11 mouse cellular contexts compared by ENCODE assay signal in genomic region chr11:4661324-4661723, GRCm38 (mm10). TPM values are rescaled to one million over a fixed set of nuclear protein-coding genes. Genes with fewer than 3 reads are reported as not detected.
A peak's percentile ranks its signal among the peaks of the same experiment; 100 is the strongest.
DNase-seq lines count a peak whose midpoint lies in the region; ATAC-seq lines count a peak whose summit lies in the region.
"Had no signal": no experiment of that assay in that cellular context is flagged by ENCODE, and none has a peak within 500 bp of the region (broad histone marks: within the 10 kb centered on the region; RNA-seq: fewer than 3 reads in every experiment).

No protein-coding gene starts in this region.

- H3K9ac ChIP-seq in forebrain, embryonic 13.5 days, result no peak overlapping the region
- no peak overlapping the region for H3K9ac ChIP-seq in lung, embryonic 16.5 days (ENCODE audit: low read length)
- no peak overlapping the region for H3K9ac ChIP-seq in neural tube, embryonic 15.5 days (replicated peaks)
- H3K9ac ChIP-seq in hindbrain, embryonic 12.5 days, result no peak overlapping the region
- H3K9ac ChIP-seq: midbrain, embryonic 13.5 days had no signal

- H3K27ac ChIP-seq in forebrain, embryonic 13.5 days, result 0 out of 2 replicates have a peak overlapping the region, but pooled peaks have one; percentile 20
- no peak overlapping the region for H3K27ac ChIP-seq in forebrain, embryonic 10.5 days
- no peak overlapping the region; the same call in 1 of the 2 replicates for H3K27ac ChIP-seq in lung, embryonic 16.5 days (ENCODE audit: low read length)
- H3K27ac ChIP-seq in neural tube, embryonic 15.5 days (replicated peaks), result 0 out of 2 replicates have a peak overlapping the region, but pooled peaks have one; percentile 9
- H3K27ac ChIP-seq in hindbrain, embryonic 12.5 days, result no peak overlapping the region
- H3K27ac ChIP-seq: hindbrain, postnatal 0 days; midbrain, embryonic 13.5 days had no signal

- no peaks in the 10 kb centered on the region for H3K27me3 ChIP-seq in forebrain, embryonic 13.5 days
- no peaks in the 10 kb centered on the region for H3K27me3 ChIP-seq in forebrain, embryonic 10.5 days (ENCODE audit: poor library complexity, severe bottlenecking)
- no peaks in the 10 kb centered on the region for H3K27me3 ChIP-seq in lung, embryonic 16.5 days (ENCODE audit: control insufficient read depth, insufficient read depth, low read depth, low read length)
- no peaks in the 10 kb centered on the region for H3K27me3 ChIP-seq in neural tube, embryonic 15.5 days (replicated peaks)
- no peaks in the 10 kb centered on the region for H3K27me3 ChIP-seq in hindbrain, embryonic 12.5 days
- H3K27me3 ChIP-seq: midbrain, embryonic 13.5 days had no signal

- WGBS in forebrain, embryonic 13.5 days, result 89% methylated on average over 4 of the region's 4 CpGs
- WGBS in forebrain, embryonic 10.5 days, result 95% methylated on average over 4 of the region's 4 CpGs
- 86% methylated on average over 4 of the region's 4 CpGs for WGBS in lung, embryonic 16.5 days
- 90% methylated on average over 4 of the region's 4 CpGs for WGBS in neural tube, embryonic 15.5 days
- 93% methylated on average over 4 of the region's 4 CpGs for WGBS in hindbrain, embryonic 12.5 days

- DNase-seq in forebrain, embryonic 10.5 days (ENCODE audit: extremely low spot score, low spot score), result no peak
- DNase-seq in lung, postnatal 10 days, result no peak

- peaks cover 62% of the 10 kb centered on the region for H3K36me3 ChIP-seq in forebrain, embryonic 13.5 days (ENCODE audit: poor library complexity, severe bottlenecking)
- H3K36me3 ChIP-seq in forebrain, embryonic 10.5 days (replicated peaks), result peaks cover 84% of the 10 kb centered on the region
- peaks cover 13% of the 10 kb centered on the region for H3K36me3 ChIP-seq in lung, embryonic 16.5 days (ENCODE audit: control insufficient read depth, insufficient read depth, low read length)
- peaks cover 47% of the 10 kb centered on the region for H3K36me3 ChIP-seq in neural tube, embryonic 15.5 days
- peaks cover 48% of the 10 kb centered on the region for H3K36me3 ChIP-seq in hindbrain, embryonic 12.5 days

- no peaks in the 10 kb centered on the region for H3K9me3 ChIP-seq in forebrain, embryonic 13.5 days (replicated peaks)
- H3K9me3 ChIP-seq in forebrain, embryonic 10.5 days, result no peaks in the 10 kb centered on the region
- H3K9me3 ChIP-seq in lung, embryonic 16.5 days (ENCODE audit: control insufficient read depth, low read length), result no peaks in the 10 kb centered on the region
- no peaks in the 10 kb centered on the region for H3K9me3 ChIP-seq in neural tube, embryonic 15.5 days (replicated peaks)
- no peaks in the 10 kb centered on the region for H3K9me3 ChIP-seq in hindbrain, embryonic 12.5 days (replicated peaks)
- H3K9me3 ChIP-seq: midbrain, embryonic 13.5 days had no signal

- H3K4me1 ChIP-seq in forebrain, embryonic 13.5 days, result no peaks in the 10 kb centered on the region
- no peaks in the 10 kb centered on the region for H3K4me1 ChIP-seq in forebrain, embryonic 10.5 days
- no peaks in the 10 kb centered on the region for H3K4me1 ChIP-seq in lung, embryonic 16.5 days (replicated peaks; ENCODE audit: control insufficient read depth, insufficient read depth, low read length)
- 0 out of 2 replicates have a peak, but pooled peaks cover 6% of the 10 kb centered on the region for H3K4me1 ChIP-seq in neural tube, embryonic 15.5 days
- no peaks in the 10 kb centered on the region for H3K4me1 ChIP-seq in hindbrain, embryonic 12.5 days
- H3K4me1 ChIP-seq: midbrain, embryonic 13.5 days had no signal

- no peak overlapping the region for H3K4me2 ChIP-seq in forebrain, embryonic 13.5 days
- no peak overlapping the region for H3K4me2 ChIP-seq in lung, embryonic 16.5 days (ENCODE audit: low read depth, low read length)
- no peak overlapping the region for H3K4me2 ChIP-seq in neural tube, embryonic 15.5 days
- H3K4me2 ChIP-seq in hindbrain, embryonic 12.5 days (replicated peaks), result no peak overlapping the region
- H3K4me2 ChIP-seq: midbrain, embryonic 13.5 days had no signal

- no peak for ATAC-seq in forebrain, embryonic 13.5 days
- peak; percentile 28; the same call in 1 of the 2 replicates for ATAC-seq in lung, embryonic 16.5 days (ENCODE audit: low read depth)
- ATAC-seq in granulocyte monocyte progenitor cell, adult 5-6 weeks (replicated peaks; ENCODE audit: poor library complexity, severe bottlenecking), result peak; percentile 84
- ATAC-seq in neural tube, embryonic 15.5 days (ENCODE audit: low FRiP score), result no peak
- ATAC-seq in inflammation-experienced regulatory T-cells, adult 6 months, result no peak
- ATAC-seq in hindbrain, embryonic 12.5 days (ENCODE audit: low FRiP score), result no peak
- ATAC-seq: midbrain, embryonic 13.5 days had no signal

- no peak overlapping the region for H3K4me3 ChIP-seq in forebrain, embryonic 13.5 days
- no peak overlapping the region for H3K4me3 ChIP-seq in forebrain, embryonic 10.5 days
- no peak overlapping the region for H3K4me3 ChIP-seq in lung, embryonic 16.5 days (ENCODE audit: low read length)
- no peak overlapping the region for H3K4me3 ChIP-seq in neural tube, embryonic 15.5 days (replicated peaks)
- no peak overlapping the region for H3K4me3 ChIP-seq in hindbrain, embryonic 12.5 days
- H3K4me3 ChIP-seq: midbrain, embryonic 13.5 days had no signal

RNA-seq across cellular contexts. Expression of gene Ascc2, which starts 23.8 kb away (rescaled TPM):
- 25.2 and 27.3 TPM in 2 replicates for polyA plus RNA-seq in forebrain, embryonic 13.5 days (2015; fragmentation: Nextera tagmentation; extraction: Ambion mirVana)
- polyA plus RNA-seq in forebrain, embryonic 10.5 days (2016; fragmentation: Nextera tagmentation; extraction: Ambion mirVana), result 38.1 and 38.7 TPM in 2 replicates
- 34.1 and 35.9 TPM in 2 replicates for polyA plus RNA-seq in lung, embryonic 16.5 days (2015; fragmentation: Nextera tagmentation; extraction: Ambion mirVana)
- total RNA-seq in granulocyte monocyte progenitor cell, adult 5-6 weeks (2014; fragmentation: Nextera tagmentation), result 36.3 and 36.4 TPM in 2 replicates
- total RNA-seq in granulocyte monocyte progenitor cell, adult 5-6 weeks (2017), result 23.1 and 23.7 TPM in 2 replicates
- polyA plus RNA-seq in neural tube, embryonic 15.5 days (2015; fragmentation: Nextera tagmentation; extraction: Ambion mirVana), result 19.3 and 22.5 TPM in 2 replicates
- 10 to 100 TPM; 31.0 to 32.0 (median 31.7) TPM for polyA plus RNA-seq in inflammation-experienced regulatory T-cells, adult 6 months (2017; shearing (Covaris generic))
- 30.4 and 35.5 TPM in 2 replicates for polyA plus RNA-seq in hindbrain, embryonic 12.5 days (2016; fragmentation: Nextera tagmentation; extraction: Ambion mirVana)

RNA-seq across cellular contexts. Expression of gene Gm11032, which starts 41.5 kb away (rescaled TPM):
- polyA plus RNA-seq in forebrain, embryonic 13.5 days (2015; fragmentation: Nextera tagmentation; extraction: Ambion mirVana), result not detected in 2 replicates
- not detected in 2 replicates for polyA plus RNA-seq in forebrain, embryonic 10.5 days (2016; fragmentation: Nextera tagmentation; extraction: Ambion mirVana)
- not detected in 2 replicates for polyA plus RNA-seq in lung, embryonic 16.5 days (2015; fragmentation: Nextera tagmentation; extraction: Ambion mirVana)
- total RNA-seq in granulocyte monocyte progenitor cell, adult 5-6 weeks (2014; fragmentation: Nextera tagmentation), result not detected in 2 replicates
- not detected in 2 replicates for total RNA-seq in granulocyte monocyte progenitor cell, adult 5-6 weeks (2017)
- not detected in 2 replicates for polyA plus RNA-seq in neural tube, embryonic 15.5 days (2015; fragmentation: Nextera tagmentation; extraction: Ambion mirVana)
- not detected for polyA plus RNA-seq in inflammation-experienced regulatory T-cells, adult 6 months (2017; shearing (Covaris generic))
- not detected in 2 replicates for polyA plus RNA-seq in hindbrain, embryonic 12.5 days (2016; fragmentation: Nextera tagmentation; extraction: Ambion mirVana)
- total RNA-seq: hindbrain, postnatal 0 days had no signal
- polyA plus RNA-seq: hindbrain, postnatal 0 days; midbrain, embryonic 13.5 days; testis, adult 2 months had no signal

RNA-seq across cellular contexts. Expression of gene Uqcr10, which starts 42.8 kb away (rescaled TPM):
- 599 and 621 TPM in 2 replicates for polyA plus RNA-seq in forebrain, embryonic 13.5 days (2015; fragmentation: Nextera tagmentation; extraction: Ambion mirVana)
- polyA plus RNA-seq in forebrain, embryonic 10.5 days (2016; fragmentation: Nextera tagmentation; extraction: Ambion mirVana), result 648 and 652 TPM in 2 replicates
- 806 and 839 TPM in 2 replicates for polyA plus RNA-seq in lung, embryonic 16.5 days (2015; fragmentation: Nextera tagmentation; extraction: Ambion mirVana)
- total RNA-seq in granulocyte monocyte progenitor cell, adult 5-6 weeks (2014; fragmentation: Nextera tagmentation), result 357 and 416 TPM in 2 replicates
- 189 and 204 TPM in 2 replicates for total RNA-seq in granulocyte monocyte progenitor cell, adult 5-6 weeks (2017)
- 722 and 793 TPM in 2 replicates for polyA plus RNA-seq in neural tube, embryonic 15.5 days (2015; fragmentation: Nextera tagmentation; extraction: Ambion mirVana)
- 100 to 1,000 TPM; 424 to 529 (median 465) TPM for polyA plus RNA-seq in inflammation-experienced regulatory T-cells, adult 6 months (2017; shearing (Covaris generic))
- polyA plus RNA-seq in hindbrain, embryonic 12.5 days (2016; fragmentation: Nextera tagmentation; extraction: Ambion mirVana), result 444 and 517 TPM in 2 replicates

RNA-seq across cellular contexts. Expression of gene Zmat5, which starts 43.2 kb away (rescaled TPM):
- 83.1 and 84.4 TPM in 2 replicates for polyA plus RNA-seq in forebrain, embryonic 13.5 days (2015; fragmentation: Nextera tagmentation; extraction: Ambion mirVana)
- polyA plus RNA-seq in forebrain, embryonic 10.5 days (2016; fragmentation: Nextera tagmentation; extraction: Ambion mirVana), result 76.8 and 79.6 TPM in 2 replicates
- polyA plus RNA-seq in lung, embryonic 16.5 days (2015; fragmentation: Nextera tagmentation; extraction: Ambion mirVana), result 76.5 and 80.0 TPM in 2 replicates
- total RNA-seq in granulocyte monocyte progenitor cell, adult 5-6 weeks (2014; fragmentation: Nextera tagmentation), result 28.1 and 50.8 TPM in 2 replicates
- total RNA-seq in granulocyte monocyte progenitor cell, adult 5-6 weeks (2017), result 6.9 and 19.7 TPM in 2 replicates
- polyA plus RNA-seq in neural tube, embryonic 15.5 days (2015; fragmentation: Nextera tagmentation; extraction: Ambion mirVana), result 60.9 and 65.3 TPM in 2 replicates
- polyA plus RNA-seq in inflammation-experienced regulatory T-cells, adult 6 months (2017; shearing (Covaris generic)), result 100 to 1,000 TPM; 125 to 146 (median 127) TPM
- polyA plus RNA-seq in hindbrain, embryonic 12.5 days (2016; fragmentation: Nextera tagmentation; extraction: Ambion mirVana), result 64.6 and 68.9 TPM in 2 replicates

Comparison
In these comparisons a context has a peak if more than half of its experiments do, and no peak if none do; other contexts are left out.
1. H3K27ac ChIP-seq: peak in forebrain, embryonic 13.5 days (single experiment) and neural tube, embryonic 15.5 days (single experiment); none in forebrain, embryonic 10.5 days (single experiment), lung, embryonic 16.5 days (single experiment) and hindbrain, embryonic 12.5 days (single experiment).
2. ATAC-seq: peak in lung, embryonic 16.5 days (single experiment) and granulocyte monocyte progenitor cell, adult 5-6 weeks (single experiment); none in forebrain, embryonic 13.5 days (single experiment), neural tube, embryonic 15.5 days (single experiment), inflammation-experienced regulatory T-cells, adult 6 months (single experiment) and hindbrain, embryonic 12.5 days (single experiment).